Mouse (Mus musculus): ENCODE data around the gene Krt32. TPM values are rescaled to one million over a fixed set of nuclear protein-coding genes. Genes with fewer than 3 reads are reported as not detected.

Krt32 gene
- not detected in 2 replicates for polyA plus RNA-seq (2015; fragmentation: Nextera tagmentation; extraction: Ambion mirVana)

GRCm38 (mm10) chr11:100087861-100088260, at the start of gene Krt32:
Gene Krt32 (minus strand): TSS chr11:100088226.
- ATAC-seq, result no peak
- Histone ChIP-seq H3K4me3 (ENCODE audit: low read depth, low read length) (no peak within 1 kb of the TSS), H3K4me1 (ENCODE audit: insufficient read depth) (no peaks in the 10 kb centered on the region), H3K9me3 (ENCODE audit: low read length) (0 out of 2 replicates have a peak, but pooled peaks cover 2% of the 10 kb centered on the region), H3K36me3 (replicated peaks; ENCODE audit: insufficient read depth, low read length) (no peaks in the 10 kb centered on the region), H3K27me3 (ENCODE audit: insufficient read depth, low read length) (no peaks in the 10 kb centered on the region), H3K27ac (ENCODE audit: low read depth) (no peak within 1 kb of the TSS), H3K4me2 (ENCODE audit: low read depth, low read length) (no peak within 1 kb of the TSS), H3K9ac (replicated peaks) (no peak within 1 kb of the TSS)
- 85% methylated on average over 10 of the region's 10 CpGs for WGBS (ENCODE audit: insufficient replicate concordance)
- TF ChIP-seq EP300 (IDR thresholded peaks at IDR 0.05; ENCODE audit: low read depth) (no peak), CTCF (IDR thresholded peaks at IDR 0.05; ENCODE audit: low read depth) (no peak)
- DNase-seq, result no peak

GRCm38 (mm10) chr11:100137693-100138092, 49.7 kb upstream of the Krt32 start:
- ATAC-seq (no peak), DNase-seq (no peak)
- H3K4me1 ChIP-seq (ENCODE audit: insufficient read depth), result no peaks in the 10 kb centered on the region
- TF ChIP-seq EP300 (IDR thresholded peaks at IDR 0.05; ENCODE audit: low read depth) (no peak), CTCF (IDR thresholded peaks at IDR 0.05; ENCODE audit: low read depth) (no peak)
- no peaks in the 10 kb centered on the region for H3K36me3 ChIP-seq (replicated peaks; ENCODE audit: insufficient read depth, low read length)
- no peak overlapping the region for H3K4me2 ChIP-seq (ENCODE audit: low read depth, low read length)
- H3K9ac ChIP-seq (replicated peaks), result no peak overlapping the region
- WGBS (ENCODE audit: insufficient replicate concordance), result 49% methylated on average over 5 of the region's 5 CpGs
- no peaks in the 10 kb centered on the region for H3K27me3 ChIP-seq (ENCODE audit: insufficient read depth, low read length)
- H3K27ac ChIP-seq (ENCODE audit: low read depth), result no peak overlapping the region
- H3K9me3 ChIP-seq (ENCODE audit: low read length), result no peaks in the 10 kb centered on the region
- no peak overlapping the region for H3K4me3 ChIP-seq (ENCODE audit: low read depth, low read length)

GRCm38 (mm10) chr11:100136559-100136958, 48.5 kb upstream of the Krt32 start:
- TF ChIP-seq EP300 (IDR thresholded peaks at IDR 0.05; ENCODE audit: low read depth) (no peak), CTCF (IDR thresholded peaks at IDR 0.05; ENCODE audit: low read depth) (no peak)
- Histone ChIP-seq H3K9ac (replicated peaks) (no peak overlapping the region), H3K36me3 (replicated peaks; ENCODE audit: insufficient read depth, low read length) (no peaks in the 10 kb centered on the region), H3K4me1 (ENCODE audit: insufficient read depth) (no peaks in the 10 kb centered on the region), H3K4me2 (ENCODE audit: low read depth, low read length) (no peak overlapping the region), H3K27me3 (ENCODE audit: insufficient read depth, low read length) (no peaks in the 10 kb centered on the region), H3K27ac (ENCODE audit: low read depth) (no peak overlapping the region), H3K4me3 (ENCODE audit: low read depth, low read length) (no peak overlapping the region), H3K9me3 (ENCODE audit: low read length) (no peaks in the 10 kb centered on the region)
- 25% methylated on average over 5 of the region's 5 CpGs for WGBS (ENCODE audit: insufficient replicate concordance)
- ATAC-seq (no peak), DNase-seq (no peak)

- Histone ChIP-seq H3K27ac (ENCODE audit: low read depth) (no peak within 1 kb of the TSS), H3K36me3 (replicated peaks; ENCODE audit: insufficient read depth, low read length) (no peaks in the 10 kb centered on the region), H3K9ac (replicated peaks) (no peak within 1 kb of the TSS), H3K9me3 (ENCODE audit: low read length) (no peaks in the 10 kb centered on the region), H3K27me3 (ENCODE audit: insufficient read depth, low read length) (no peaks in the 10 kb centered on the region), H3K4me3 (ENCODE audit: low read depth, low read length) (no peak within 1 kb of the TSS), H3K4me1 (ENCODE audit: insufficient read depth) (no peaks in the 10 kb centered on the region), H3K4me2 (ENCODE audit: low read depth, low read length) (no peak within 1 kb of the TSS)
- TF ChIP-seq EP300 (IDR thresholded peaks at IDR 0.05; ENCODE audit: low read depth) (no peak), CTCF (IDR thresholded peaks at IDR 0.05; ENCODE audit: low read depth) (no peak)
- ATAC-seq (no peak), DNase-seq (no peak)
- 61% methylated on average over 7 of the region's 7 CpGs for WGBS (ENCODE audit: insufficient replicate concordance)
Observed at GRCm38 (mm10) chr11:100135731-100136130, 47.7 kb upstream of the Krt32 start, which contains the start of gene Krt15. Gene Krt15 (minus strand): TSS chr11:100135928.

- TF ChIP-seq CTCF (IDR thresholded peaks at IDR 0.05; ENCODE audit: low read depth), result no peak
- no peak for TF ChIP-seq EP300 (IDR thresholded peaks at IDR 0.05; ENCODE audit: low read depth)
- no peak overlapping the region for H3K9ac ChIP-seq (replicated peaks)
- no peak overlapping the region for H3K4me3 ChIP-seq (ENCODE audit: low read depth, low read length)
- no peak overlapping the region for H3K4me2 ChIP-seq (ENCODE audit: low read depth, low read length)
- no peak for DNase-seq
- no peaks in the 10 kb centered on the region for H3K9me3 ChIP-seq (ENCODE audit: low read length)
- H3K27me3 ChIP-seq (ENCODE audit: insufficient read depth, low read length), result no peaks in the 10 kb centered on the region
- H3K36me3 ChIP-seq (replicated peaks; ENCODE audit: insufficient read depth, low read length), result no peaks in the 10 kb centered on the region
- H3K4me1 ChIP-seq (ENCODE audit: insufficient read depth), result no peaks in the 10 kb centered on the region
- WGBS (ENCODE audit: insufficient replicate concordance), result 66% methylated on average over 7 of the region's 7 CpGs
- no peak for ATAC-seq
- no peak overlapping the region for H3K27ac ChIP-seq (ENCODE audit: low read depth)
Observed at GRCm38 (mm10) chr11:100124901-100125300, 36.9 kb upstream of the Krt32 start.

GRCm38 (mm10) chr11:100121466-100121865, 33.4 kb upstream of the Krt32 start, which contains the start of gene Krt13:
Gene Krt13 (minus strand): TSS chr11:100121566.
- H3K4me2 ChIP-seq (ENCODE audit: low read depth, low read length), result no peak within 1 kb of the TSS
- H3K9me3 ChIP-seq (ENCODE audit: low read length), result no peaks in the 10 kb centered on the region
- no peak for ATAC-seq
- H3K36me3 ChIP-seq (replicated peaks; ENCODE audit: insufficient read depth, low read length), result no peaks in the 10 kb centered on the region
- no peak for DNase-seq
- H3K4me1 ChIP-seq (ENCODE audit: insufficient read depth), result no peaks in the 10 kb centered on the region
- no peak within 1 kb of the TSS for H3K27ac ChIP-seq (ENCODE audit: low read depth)
- no peak within 1 kb of the TSS for H3K9ac ChIP-seq (replicated peaks)
- H3K27me3 ChIP-seq (ENCODE audit: insufficient read depth, low read length), result no peaks in the 10 kb centered on the region
- TF ChIP-seq CTCF (IDR thresholded peaks at IDR 0.05; ENCODE audit: low read depth), result no peak
- no peak for TF ChIP-seq EP300 (IDR thresholded peaks at IDR 0.05; ENCODE audit: low read depth)
- H3K4me3 ChIP-seq (ENCODE audit: low read depth, low read length), result no peak within 1 kb of the TSS
- WGBS (ENCODE audit: insufficient replicate concordance), result 73% methylated on average over 3 of the region's 3 CpGs

- WGBS (ENCODE audit: insufficient replicate concordance), result 78% methylated on average over 5 of the region's 5 CpGs
- ATAC-seq, result no peak
Observed at GRCm38 (mm10) chr11:100120331-100120730, 32.3 kb upstream of the Krt32 start.

More at GRCm38 (mm10) chr11:100120331-100120730, 32.3 kb upstream of the Krt32 start:
- Histone ChIP-seq H3K9ac (replicated peaks) (no peak overlapping the region), H3K4me3 (ENCODE audit: low read depth, low read length) (no peak overlapping the region), H3K27me3 (ENCODE audit: insufficient read depth, low read length) (no peaks in the 10 kb centered on the region), H3K4me1 (ENCODE audit: insufficient read depth) (no peaks in the 10 kb centered on the region), H3K27ac (ENCODE audit: low read depth) (no peak overlapping the region), H3K9me3 (ENCODE audit: low read length) (no peaks in the 10 kb centered on the region), H3K36me3 (replicated peaks; ENCODE audit: insufficient read depth, low read length) (no peaks in the 10 kb centered on the region), H3K4me2 (ENCODE audit: low read depth, low read length) (no peak overlapping the region)
- TF ChIP-seq EP300 (IDR thresholded peaks at IDR 0.05; ENCODE audit: low read depth), result no peak
- no peak for TF ChIP-seq CTCF (IDR thresholded peaks at IDR 0.05; ENCODE audit: low read depth)
- DNase-seq, result no peak

All from liver, postnatal 0 days (tissue).